Mouse (Mus musculus) CD4-positive, CD25-positive, alpha-beta regulatory T cell, adult 4 months (primary cell): ENCODE results near the gene Neto2. TPM values are rescaled to one million over a fixed set of nuclear protein-coding genes. Genes with fewer than 3 reads are reported as not detected.

ENCODE experiments used
- ATAC-seq: one replicate; pipeline ENCODE4 v1.8.0; 2017
- polyA plus RNA-seq, 2 experiments: library from polyadenylated mRNA; unstranded; fragments of 100-300 nt; shearing (Covaris generic); gene quantifications; one replicate each; pipeline ENCODE4 v1.2.1; 2017

The Neto2 gene
- polyA plus RNA-seq, 2 experiments from 2014 or later = 0.34 TPM; not detected in 1

DNA sequence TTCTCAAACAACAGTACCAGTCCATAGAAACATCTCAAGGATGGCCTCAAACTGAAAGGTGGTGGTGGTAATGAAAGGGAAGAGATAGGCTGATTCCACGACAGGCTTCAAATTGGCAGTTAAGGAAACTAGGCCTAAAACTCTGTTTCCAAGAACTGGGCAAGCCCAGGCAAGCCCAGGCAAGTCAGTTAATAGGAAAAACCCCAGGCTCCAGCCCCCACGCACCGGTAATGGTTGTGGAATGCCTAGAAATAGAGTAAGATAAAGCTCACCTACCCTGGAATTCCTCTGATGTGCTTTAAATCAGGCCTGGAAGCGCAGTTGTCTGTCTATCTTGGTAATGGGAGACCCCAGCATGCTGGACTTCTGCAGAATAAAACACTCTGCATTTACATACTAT lies 98.0 kb downstream of the Neto2 start:
- ATAC-seq = no peak

DNA sequence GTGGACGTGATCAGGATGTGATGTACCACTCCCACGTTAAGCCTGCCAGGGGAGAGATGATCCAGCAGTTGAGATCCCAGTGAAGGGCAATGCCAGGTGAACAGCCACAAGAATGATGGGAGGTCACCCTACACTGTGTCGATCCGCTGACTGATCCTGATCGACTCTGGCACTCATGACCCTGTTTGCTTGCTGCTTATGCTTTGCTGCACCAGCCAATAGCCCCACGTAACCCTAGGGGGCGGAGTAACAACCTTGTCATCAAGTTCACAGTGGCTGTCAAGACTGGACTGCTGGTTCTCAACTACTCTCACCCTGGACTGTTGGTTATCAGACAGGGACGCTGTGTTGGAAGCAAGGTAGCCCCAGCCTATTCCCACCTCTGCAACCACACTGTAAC lies 99.0 kb downstream of the Neto2 start:
- no peak for ATAC-seq

DNA sequence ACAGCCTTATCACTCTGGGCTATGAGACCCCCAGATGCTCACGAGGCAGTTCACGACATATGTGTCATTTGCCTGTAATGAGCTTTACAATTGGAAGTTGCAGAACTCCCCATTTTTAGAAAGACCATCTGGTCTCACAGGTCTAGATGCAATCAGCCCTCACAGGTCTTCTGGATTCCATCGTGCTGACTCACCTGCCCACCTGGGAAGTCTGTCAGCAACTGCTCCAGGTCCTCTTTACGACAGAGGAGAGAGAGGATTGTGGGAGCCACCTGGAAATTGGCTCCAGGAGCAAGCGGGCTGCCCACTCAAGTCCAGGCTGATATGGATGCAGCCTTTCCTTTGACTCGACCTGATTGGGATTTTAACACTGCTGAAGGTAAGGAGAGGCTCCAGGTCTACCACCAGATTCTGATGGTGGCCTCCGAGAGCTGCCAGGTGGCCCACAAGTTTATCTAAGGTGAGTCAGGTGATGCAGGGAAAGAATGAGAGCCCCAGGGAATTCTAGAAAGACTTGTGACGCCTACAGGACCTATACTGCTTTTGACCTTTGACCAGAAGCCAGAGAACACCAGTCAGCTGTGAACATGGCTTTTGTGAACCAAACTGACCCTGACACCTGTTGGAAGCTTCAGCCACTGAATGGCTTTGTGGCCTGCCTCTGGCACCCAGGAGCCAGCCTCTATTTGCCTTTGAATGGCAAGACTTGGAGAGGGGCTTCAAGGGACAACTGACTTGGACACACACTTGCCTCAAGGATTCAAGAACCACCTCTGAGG lies 103.1 kb downstream of the Neto2 start:
- no peak for ATAC-seq

DNA sequence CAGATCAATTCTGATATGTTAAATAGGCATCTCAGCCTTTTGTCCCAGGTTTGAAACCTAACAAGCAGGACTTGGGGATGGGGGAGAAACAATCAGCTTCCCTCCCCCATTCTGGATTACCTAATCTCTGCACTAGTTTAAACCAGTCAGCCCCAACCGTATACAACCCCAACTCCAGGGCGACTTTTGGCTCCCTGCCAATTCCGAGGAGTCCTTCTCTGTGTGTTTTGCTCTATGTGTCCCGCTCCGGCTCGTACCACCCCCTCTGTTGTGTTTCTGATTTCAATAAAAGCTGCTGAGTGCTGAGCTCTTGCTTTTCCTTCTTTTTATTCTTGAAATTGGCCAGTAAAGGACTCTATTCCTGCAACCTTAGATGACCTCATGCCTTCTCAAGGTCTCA lies 105.3 kb downstream of the Neto2 start:
- ATAC-seq = no peak

DNA sequence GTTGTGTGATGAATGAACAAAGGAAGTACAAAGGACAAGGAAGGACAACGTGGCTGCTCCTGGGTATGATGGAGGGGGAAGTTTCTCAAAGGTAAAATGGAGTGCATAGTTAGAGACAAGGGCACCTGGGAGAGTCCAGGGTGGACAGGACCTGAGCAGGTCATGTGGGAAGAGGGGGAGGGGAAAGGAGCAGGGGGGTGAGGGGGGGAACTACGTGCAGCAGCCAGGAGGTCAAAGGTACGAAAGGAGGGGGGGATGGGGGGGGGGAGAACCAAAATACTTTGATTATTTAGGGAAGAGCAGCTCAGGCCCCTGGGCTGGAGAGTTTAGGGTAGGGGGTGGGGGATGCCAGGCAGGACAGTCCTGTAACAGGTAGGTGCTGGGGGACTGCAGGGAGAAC lies 105.7 kb downstream of the Neto2 start:
- no peak for ATAC-seq

DNA sequence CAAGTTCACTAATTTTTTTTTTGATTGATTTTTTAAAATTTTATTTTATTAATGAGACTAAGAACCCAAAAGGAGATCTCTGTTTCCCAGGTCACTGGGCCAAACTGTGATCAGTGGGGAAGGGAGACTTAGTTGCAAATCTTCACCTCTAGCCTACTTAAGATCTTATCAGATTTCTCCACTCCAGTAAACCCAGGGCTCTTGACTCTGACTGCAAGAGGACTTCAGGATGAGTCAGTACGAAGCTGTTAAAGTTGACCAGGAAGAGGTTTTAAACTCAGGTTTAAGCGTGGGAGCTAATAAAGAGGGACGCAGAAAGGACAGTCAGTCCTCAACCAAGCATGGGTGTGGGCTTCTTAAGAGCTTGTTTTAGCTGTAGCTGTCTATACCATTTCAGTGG lies 107.4 kb downstream of the Neto2 start:
- ATAC-seq = no peak

DNA sequence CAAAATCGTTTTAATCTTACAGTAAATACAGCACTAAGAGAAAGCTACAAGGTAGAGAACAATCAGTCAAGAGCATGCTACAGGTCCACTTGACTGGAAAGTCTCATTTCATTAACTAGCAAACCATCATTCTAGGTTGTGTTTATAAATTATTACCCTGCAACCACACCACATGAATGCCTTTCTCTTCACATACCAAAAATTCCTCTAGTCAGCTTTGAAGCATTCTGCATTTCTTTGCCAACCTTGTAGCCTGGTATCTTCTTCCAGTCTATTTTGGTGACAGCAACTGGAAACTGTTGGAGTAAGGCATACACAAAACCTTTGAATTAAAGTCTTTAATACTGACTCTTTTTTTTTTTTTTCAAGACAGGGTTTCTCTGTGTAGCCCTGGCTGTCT lies 109.2 kb downstream of the Neto2 start:
- ATAC-seq = no peak

DNA sequence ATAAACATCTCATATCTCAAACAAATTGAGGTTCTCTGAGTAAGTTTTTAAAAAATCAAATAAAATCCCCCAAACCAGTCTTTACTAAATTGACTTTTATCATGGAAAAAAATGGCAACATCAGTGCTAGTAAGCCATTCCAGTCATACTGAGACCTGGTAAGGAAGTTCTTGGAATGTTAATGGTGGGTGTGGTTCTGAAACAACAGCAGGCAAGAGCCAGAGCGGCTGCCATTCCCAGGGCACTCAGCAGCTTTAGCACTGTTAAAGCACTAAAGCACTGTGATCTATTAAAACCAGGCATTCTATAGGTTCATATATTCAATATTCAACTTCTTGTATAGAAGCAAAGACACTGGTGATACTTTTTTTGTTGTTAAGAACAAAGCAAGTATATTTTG lies 110.5 kb downstream of the Neto2 start:
- no peak for ATAC-seq

DNA sequence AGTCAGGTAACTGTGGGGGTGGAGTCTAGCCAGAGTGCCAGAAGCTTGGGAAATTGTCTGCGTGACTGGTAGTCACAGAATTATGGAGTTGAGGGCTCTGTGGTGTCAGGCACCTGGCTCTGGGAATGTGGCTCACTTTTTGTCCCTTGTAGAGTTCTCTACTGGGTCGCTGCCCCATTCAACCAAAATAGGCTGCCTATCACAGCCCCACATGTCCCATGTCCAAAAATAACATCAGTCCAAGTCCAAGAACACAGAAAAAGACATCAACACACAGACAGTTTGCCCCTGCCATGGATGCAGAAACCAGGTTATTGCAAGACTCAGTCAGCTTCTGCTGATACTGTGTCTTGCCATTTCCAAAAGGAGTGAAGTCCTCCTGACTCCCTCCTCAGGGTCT lies 112.1 kb downstream of the Neto2 start:
- no peak for ATAC-seq

Other genes starting within 250 kb of the Neto2 start
- under 1 TPM; 0.12 to 0.54 TPM for gene Gpt2, start 208.3 kb downstream of the Neto2 start, polyA plus RNA-seq
- gene Dnaja2, start 145.6 kb downstream of the Neto2 start, polyA plus RNA-seq = 100 to 1,000 TPM; 148 to 158 TPM
- gene Itfg1, start 140.0 kb upstream of the Neto2 start, polyA plus RNA-seq = 10 to 100 TPM; 19.9 to 20.8 TPM
- gene Phkb, start 140.0 kb upstream of the Neto2 start, polyA plus RNA-seq = 10 to 100 TPM; 21.3 to 28.4 TPM